Mouse (Mus musculus) small intestine, adult 2 months (tissue): ENCODE results near the gene Tent5c.

Experiments used
- CTCF ChIP-seq: fragments of 200-500 bp; IDR thresholded peaks from 2 replicates; pipeline ENCODE4 v1.5.1; 2012; ENCODE audit warnings: low read depth, mild to moderate bottlenecking, control low read depth, inconsistent platforms, low read length, moderate library complexity, mixed read lengths; ENCODE audit not compliant: insufficient replicate concordance, insufficient read length; ENCODE audit errors: extremely low read depth
- POLR2A ChIP-seq: fragments of 200-500 bp; IDR thresholded peaks from 2 replicates; pipeline ENCODE4 v1.6.1; 2012; ENCODE audit warnings: low read depth, mild to moderate bottlenecking, control low read depth, inconsistent platforms, low read length, moderate library complexity

DNA sequence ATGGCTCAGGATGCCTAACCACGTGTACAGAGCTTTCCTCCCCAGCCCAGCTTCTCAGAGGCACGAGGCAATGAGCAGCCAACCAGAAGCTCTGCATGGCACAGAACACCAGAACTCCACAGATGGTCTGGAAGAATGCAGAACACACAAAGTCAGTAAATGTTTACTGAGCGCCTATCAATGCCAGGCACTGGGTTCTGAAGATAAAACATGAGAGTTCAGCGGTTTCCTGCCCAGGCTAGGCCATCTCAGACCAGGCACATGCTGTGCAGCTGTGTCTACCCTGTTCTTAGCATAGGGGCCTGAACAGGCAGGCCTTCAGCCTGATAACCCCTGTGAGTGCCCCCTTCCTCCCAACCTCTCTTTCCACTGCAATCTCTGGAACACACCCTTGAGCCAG, 59.5 kb downstream of the Tent5c start:
- TF ChIP-seq POLR2A (no peak), CTCF (no peak)
